Comparison of ENCODE assay signal across 22 mouse cellular contexts in the genomic region with DNA sequence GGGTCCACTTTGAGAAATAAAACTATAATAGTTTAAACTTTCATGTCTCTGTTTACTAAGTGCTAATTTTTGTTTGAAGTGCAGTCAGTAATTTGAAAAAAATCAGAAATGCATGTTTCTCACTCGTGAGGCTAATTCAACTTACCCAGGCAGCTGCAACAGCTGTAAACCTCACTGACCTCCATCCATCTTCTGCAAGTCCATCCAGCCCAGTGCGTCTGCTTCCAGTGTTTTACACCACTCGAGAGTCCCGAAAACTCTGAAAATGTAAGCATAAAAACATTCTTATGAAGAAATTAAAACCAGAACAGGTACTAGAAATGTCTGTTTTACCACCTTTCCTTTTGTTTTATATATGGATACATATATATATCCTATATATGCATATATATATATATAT. TPM values are rescaled to one million over a fixed set of nuclear protein-coding genes. Genes with fewer than 3 reads are reported as not detected.
DNase-seq lines count a peak whose midpoint lies in the region; ATAC-seq and TF ChIP-seq lines count a peak whose summit lies in the region.
"Had no signal": no experiment of that assay in that cellular context is flagged by ENCODE, and none has a peak within 500 bp of the region (broad histone marks: within the 10 kb centered on the region; RNA-seq: fewer than 3 reads in every experiment).

No protein-coding gene starts in this region.

- H3K4me3 ChIP-seq in kidney, postnatal 0 days (replicated peaks; ENCODE audit: low read depth, low read length) = no peak overlapping the region
- H3K4me3 ChIP-seq in kidney, embryonic 14.5 days (ENCODE audit: low read length) = no peak overlapping the region
- H3K4me3 ChIP-seq in midbrain, embryonic 11.5 days (ENCODE audit: low read depth, low read length) = no peak overlapping the region
- no peak overlapping the region for H3K4me3 ChIP-seq in midbrain, embryonic 10.5 days

- no peaks in the 10 kb centered on the region for H3K9me3 ChIP-seq in kidney, postnatal 0 days (replicated peaks; ENCODE audit: low read length)
- H3K9me3 ChIP-seq in kidney, embryonic 14.5 days (ENCODE audit: control insufficient read depth, low read length) = no peaks in the 10 kb centered on the region
- H3K9me3 ChIP-seq in midbrain, embryonic 11.5 days (ENCODE audit: control insufficient read depth, low read length) = 0 out of 2 replicates have a peak, but pooled peaks cover 2% of the 10 kb centered on the region
- H3K9me3 ChIP-seq in midbrain, embryonic 10.5 days (replicated peaks) = 0 out of 2 replicates have a peak, but pooled peaks cover 3% of the 10 kb centered on the region
- H3K9me3 ChIP-seq: G1E had no signal

- no peak for TF ChIP-seq CTCF in kidney, postnatal 0 days (IDR thresholded peaks at IDR 0.05; ENCODE audit: low read depth)

- no peak overlapping the region for H3K9ac ChIP-seq in kidney, postnatal 0 days (ENCODE audit: low read depth, low read length)
- H3K9ac ChIP-seq in kidney, embryonic 14.5 days (ENCODE audit: low read depth, low read length) = no peak overlapping the region
- no peak overlapping the region for H3K9ac ChIP-seq in midbrain, embryonic 11.5 days (ENCODE audit: low read length)

- peak; percentile 61 for DNase-seq in kidney, postnatal 0 days (ENCODE audit: low spot score)
- no peak for DNase-seq in kidney, adult 11 months
- peak; percentile 60 for DNase-seq in kidney, postnatal 10 days
- DNase-seq in kidney, postnatal 25 days = no peak
- DNase-seq in kidney, postnatal 4 days = peak; percentile 48 to 50
- peak; percentile 56 for DNase-seq in midbrain, embryonic 11.5 days (ENCODE audit: low spot score, missing footprints)
- DNase-seq in midbrain, embryonic 10.5 days (ENCODE audit: low spot score) = no peak
- DNase-seq: adrenal gland, adult 2 months; adrenal gland, adult 8-10 months; adrenal gland, postnatal 10 days; adrenal gland, postnatal 14 days; adrenal gland, postnatal 25 days; adrenal gland, postnatal 36 days; B cell, adult 2 months; cerebellum, adult 11 months; cerebellum, adult 11-12 months had no signal

- no peaks in the 10 kb centered on the region for H3K4me1 ChIP-seq in kidney, postnatal 0 days (replicated peaks; ENCODE audit: insufficient read depth, low read length)
- H3K4me1 ChIP-seq in kidney, embryonic 14.5 days (ENCODE audit: control insufficient read depth, insufficient read depth, low read length) = no peaks in the 10 kb centered on the region
- H3K4me1 ChIP-seq in midbrain, embryonic 11.5 days (ENCODE audit: control insufficient read depth, insufficient read depth, low read length) = peaks cover 2% of the 10 kb centered on the region; the same call in 1 of the 2 replicates
- H3K4me1 ChIP-seq in midbrain, embryonic 10.5 days = peaks cover 12% of the 10 kb centered on the region

- ATAC-seq in kidney, postnatal 0 days (replicated peaks; ENCODE audit: low FRiP score, low read depth) = no peak
- no peak for ATAC-seq in kidney, embryonic 14.5 days (ENCODE audit: low FRiP score, low TSS enrichment)
- ATAC-seq in midbrain, embryonic 11.5 days (ENCODE audit: low FRiP score) = no peak
- ATAC-seq: activated CD4-positive, CD25-positive, alpha-beta regulatory T cell, adult 4 months; CD4-positive, CD25-positive, alpha-beta regulatory T cell, adult 4 months; Patski had no signal

- H3K36me3 ChIP-seq in kidney, postnatal 0 days (ENCODE audit: insufficient read depth, low read length) = peaks cover 22% of the 10 kb centered on the region
- peaks cover 34% of the 10 kb centered on the region for H3K36me3 ChIP-seq in kidney, embryonic 14.5 days (ENCODE audit: control insufficient read depth, insufficient read depth, low read length)
- H3K36me3 ChIP-seq in midbrain, embryonic 11.5 days (ENCODE audit: control insufficient read depth, insufficient read depth, low read length) = peaks cover 9% of the 10 kb centered on the region; the same call in 1 of the 2 replicates
- peaks cover 40% of the 10 kb centered on the region for H3K36me3 ChIP-seq in midbrain, embryonic 10.5 days

- no peak overlapping the region for H3K4me2 ChIP-seq in kidney, postnatal 0 days (ENCODE audit: low read length)
- H3K4me2 ChIP-seq in kidney, embryonic 14.5 days (replicated peaks; ENCODE audit: low read depth, low read length) = no peak overlapping the region
- H3K4me2 ChIP-seq in midbrain, embryonic 11.5 days = no peak overlapping the region

- WGBS in kidney, postnatal 0 days = 30% methylated on average over 4 of the region's 4 CpGs
- WGBS in kidney, embryonic 14.5 days = 29% methylated on average over 4 of the region's 4 CpGs
- WGBS in midbrain, embryonic 11.5 days = 89% methylated on average over 4 of the region's 4 CpGs
- WGBS in midbrain, embryonic 10.5 days = 89% methylated on average over 4 of the region's 4 CpGs

- H3K27me3 ChIP-seq in kidney, postnatal 0 days (ENCODE audit: insufficient read depth, low read length) = no peaks in the 10 kb centered on the region
- no peaks in the 10 kb centered on the region for H3K27me3 ChIP-seq in kidney, embryonic 14.5 days (ENCODE audit: control insufficient read depth, insufficient read depth, low read length)
- H3K27me3 ChIP-seq in midbrain, embryonic 11.5 days (ENCODE audit: control insufficient read depth, insufficient read depth, low read length) = no peaks in the 10 kb centered on the region
- H3K27me3 ChIP-seq in midbrain, embryonic 10.5 days (ENCODE audit: low read depth, poor library complexity, severe bottlenecking) = no peaks in the 10 kb centered on the region
- H3K27me3 ChIP-seq: CH12.LX, Patski had no signal

- no peak overlapping the region for H3K27ac ChIP-seq in kidney, postnatal 0 days
- H3K27ac ChIP-seq in kidney, embryonic 14.5 days (ENCODE audit: low read depth, low read length) = no peak overlapping the region
- no peak overlapping the region for H3K27ac ChIP-seq in midbrain, embryonic 11.5 days (ENCODE audit: low read depth, low read length)
- no peak overlapping the region for H3K27ac ChIP-seq in midbrain, embryonic 10.5 days (replicated peaks)

RNA-seq across cellular contexts. Expression of a gene that starts 8.3 kb away (rescaled TPM):
- polyA plus RNA-seq in kidney, postnatal 0 days (2015; fragmentation: Nextera tagmentation; extraction: Ambion mirVana) = 159 and 164 TPM in 2 replicates
- polyA plus RNA-seq in kidney, embryonic 14.5 days (2014; fragmentation: Nextera tagmentation; extraction: Ambion mirVana) = 36.8 and 43.4 TPM in 2 replicates
- 44.8 and 48.8 TPM in 2 replicates for polyA plus RNA-seq in midbrain, embryonic 11.5 days (2014; fragmentation: Nextera tagmentation; extraction: Ambion mirVana)
- 36.3 and 41.4 TPM in 2 replicates for polyA plus RNA-seq in midbrain, embryonic 10.5 days (2016; fragmentation: Nextera tagmentation; extraction: Ambion mirVana)

RNA-seq across cellular contexts. Expression of a gene that starts 29.2 kb away (rescaled TPM):
- polyA plus RNA-seq in kidney, postnatal 0 days (2015; fragmentation: Nextera tagmentation; extraction: Ambion mirVana) = 54.6 and 59.8 TPM in 2 replicates
- 47.3 and 122 TPM in 2 replicates for polyA plus RNA-seq in kidney, embryonic 14.5 days (2014; fragmentation: Nextera tagmentation; extraction: Ambion mirVana)
- polyA plus RNA-seq in midbrain, embryonic 11.5 days (2014; fragmentation: Nextera tagmentation; extraction: Ambion mirVana) = 134 and 140 TPM in 2 replicates
- 118 and 124 TPM in 2 replicates for polyA plus RNA-seq in midbrain, embryonic 10.5 days (2016; fragmentation: Nextera tagmentation; extraction: Ambion mirVana)

Comparison
In these comparisons a context has a peak if more than half of its experiments do, and no peak if none do; other contexts are left out.
1. DNase-seq: peak in kidney, postnatal 0 days (single experiment), kidney, postnatal 10 days (single experiment), kidney, postnatal 4 days (2 of 2) and midbrain, embryonic 11.5 days (single experiment); none in kidney, adult 11 months (single experiment), kidney, postnatal 25 days (0 of 2) and midbrain, embryonic 10.5 days (single experiment).